Mouse (Mus musculus): ENCODE measurements at regions not wholly inside any gene's neighbourhood (a gene's known extent, or its start where the extent isn't known, plus 50 kb on each side); places are given as distances from the start of the nearest gene placed in this dataset.
"Not testable (repeated sequence)": the region's sequence is repeated elsewhere in the genome, so short reads cannot be mapped to it uniquely, and the experiment has no call there.

- H3K4me1 ChIP-seq (replicated peaks; ENCODE audit: control insufficient read depth in 2 of 2, insufficient read depth in 2 of 2, low read length in 1 of 2) = peaks cover 0 to 5% of the 10 kb centered on the region in 2 experiments; a peak in 2 of 4 replicates
- H3K27me3 ChIP-seq (ENCODE audit: control insufficient read depth, insufficient read depth, low read length) = no peaks in the 10 kb centered on the region
- H3K9ac ChIP-seq (replicated peaks) = no peak overlapping the region
- H3K9me3 ChIP-seq (ENCODE audit: control insufficient read depth, low read length) = no peaks in the 10 kb centered on the region
- DNase-seq (ENCODE audit: low read depth in 3 of 3, low spot score in 3 of 3) = peak in 1 of 3 experiments; percentile 1
- TF ChIP-seq CTCF (IDR thresholded peaks at IDR 0.05; ENCODE audit: low read depth) = no peak
- no peak for TF ChIP-seq EP300 (IDR thresholded peaks at IDR 0.05; ENCODE audit: low read depth)
- H3K27ac ChIP-seq = no peak overlapping the region
- no peak overlapping the region for H3K4me2 ChIP-seq (ENCODE audit: low read depth)
- no peaks in the 10 kb centered on the region for H3K36me3 ChIP-seq (replicated peaks; ENCODE audit: control insufficient read depth, insufficient read depth, low read depth)
- 51% methylated on average over 9 of the region's 9 CpGs for WGBS (ENCODE audit: insufficient replicate concordance)
- no peak overlapping the region for H3K4me3 ChIP-seq (ENCODE audit: insufficient read depth in 1 of 2, low read depth in 2 of 2, low read length in 2 of 2)
- ATAC-seq (ENCODE audit: insufficient read depth) = no peak
Measured at GRCm38 (mm10) chr13:46019431-46020166, 54.8 kb upstream of the Atxn1 start.

GRCm38 (mm10) chr13:46018903-46019430 is 54.2 kb upstream of the Atxn1 start:
- Histone ChIP-seq H3K27ac (no peak overlapping the region), H3K4me1 (replicated peaks; ENCODE audit: control insufficient read depth in 2 of 2, insufficient read depth in 2 of 2, low read length in 1 of 2) (peaks cover 0 to 5% of the 10 kb centered on the region in 2 experiments; a peak in 2 of 4 replicates), H3K36me3 (replicated peaks; ENCODE audit: control insufficient read depth, insufficient read depth, low read depth) (no peaks in the 10 kb centered on the region), H3K27me3 (ENCODE audit: control insufficient read depth, insufficient read depth, low read length) (no peaks in the 10 kb centered on the region), H3K4me3 (ENCODE audit: insufficient read depth in 1 of 2, low read depth in 2 of 2, low read length in 2 of 2) (no peak overlapping the region), H3K9me3 (ENCODE audit: control insufficient read depth, low read length) (no peaks in the 10 kb centered on the region), H3K4me2 (ENCODE audit: low read depth) (no peak overlapping the region), H3K9ac (replicated peaks) (no peak overlapping the region)
- TF ChIP-seq EP300 (IDR thresholded peaks at IDR 0.05; ENCODE audit: low read depth) (no peak), CTCF (IDR thresholded peaks at IDR 0.05; ENCODE audit: low read depth) (no peak)
- ATAC-seq (ENCODE audit: insufficient read depth) (no peak), DNase-seq (ENCODE audit: low read depth in 3 of 3, low spot score in 3 of 3) (no peak)
- WGBS (ENCODE audit: insufficient replicate concordance) = 58% methylated on average over 13 of the region's 13 CpGs

GRCm38 (mm10) chr13:46017742-46018141 is 52.9 kb upstream of the Atxn1 start:
- H3K4me2 ChIP-seq (ENCODE audit: low read depth) = no peak overlapping the region
- ATAC-seq (ENCODE audit: insufficient read depth) (no peak), DNase-seq (ENCODE audit: low read depth in 3 of 3, low spot score in 3 of 3) (no peak)
- no peaks in the 10 kb centered on the region for H3K27me3 ChIP-seq (ENCODE audit: control insufficient read depth, insufficient read depth, low read length)
- H3K9me3 ChIP-seq (ENCODE audit: control insufficient read depth, low read length) = no peaks in the 10 kb centered on the region
- peaks cover 0 to 5% of the 10 kb centered on the region in 2 experiments; a peak in 2 of 4 replicates for H3K4me1 ChIP-seq (replicated peaks; ENCODE audit: control insufficient read depth in 2 of 2, insufficient read depth in 2 of 2, low read length in 1 of 2)
- WGBS (ENCODE audit: insufficient replicate concordance) = 69% methylated on average over 5 of the region's 5 CpGs
- H3K36me3 ChIP-seq (replicated peaks; ENCODE audit: control insufficient read depth, insufficient read depth, low read depth) = no peaks in the 10 kb centered on the region
- no peak for TF ChIP-seq EP300 (IDR thresholded peaks at IDR 0.05; ENCODE audit: low read depth)
- no peak for TF ChIP-seq CTCF (IDR thresholded peaks at IDR 0.05; ENCODE audit: low read depth)
- no peak overlapping the region for H3K9ac ChIP-seq (replicated peaks)
- no peak overlapping the region for H3K4me3 ChIP-seq (ENCODE audit: insufficient read depth in 1 of 2, low read depth in 2 of 2, low read length in 2 of 2)
- H3K27ac ChIP-seq = no peak overlapping the region

- not testable (repeated sequence) for H3K9me3 ChIP-seq (ENCODE audit: control insufficient read depth, low read length); H3K9ac ChIP-seq (replicated peaks); DNase-seq (ENCODE audit: low read depth in 3 of 3, low spot score in 3 of 3); H3K27me3 ChIP-seq (ENCODE audit: control insufficient read depth, insufficient read depth, low read length); H3K36me3 ChIP-seq (replicated peaks; ENCODE audit: control insufficient read depth, insufficient read depth, low read depth); ATAC-seq (ENCODE audit: insufficient read depth); H3K4me2 ChIP-seq (ENCODE audit: low read depth); H3K27ac ChIP-seq; H3K4me3 ChIP-seq (ENCODE audit: insufficient read depth in 1 of 2, low read depth in 2 of 2, low read length in 2 of 2); H3K4me1 ChIP-seq (replicated peaks; ENCODE audit: control insufficient read depth in 2 of 2, insufficient read depth in 2 of 2, low read length in 1 of 2)
- WGBS (ENCODE audit: insufficient replicate concordance) = 35% methylated on average over 2 of the region's 2 CpGs
Measured at GRCm38 (mm10) chr13:46017011-46017410, 52.2 kb upstream of the Atxn1 start.

- Histone ChIP-seq H3K4me2 (ENCODE audit: low read depth) (no peak overlapping the region), H3K4me3 (ENCODE audit: insufficient read depth in 1 of 2, low read depth in 2 of 2, low read length in 2 of 2) (no peak overlapping the region), H3K27me3 (ENCODE audit: control insufficient read depth, insufficient read depth, low read length) (no peaks in the 10 kb centered on the region), H3K9me3 (ENCODE audit: control insufficient read depth, low read length) (no peaks in the 10 kb centered on the region), H3K36me3 (replicated peaks; ENCODE audit: control insufficient read depth, insufficient read depth, low read depth) (no peaks in the 10 kb centered on the region), H3K27ac (no peak overlapping the region), H3K4me1 (replicated peaks; ENCODE audit: control insufficient read depth in 2 of 2, insufficient read depth in 2 of 2, low read length in 1 of 2) (peaks cover 0 to 3% of the 10 kb centered on the region in 2 experiments; a peak in 2 of 4 replicates), H3K9ac (replicated peaks) (no peak overlapping the region)
- DNase-seq (ENCODE audit: low read depth in 3 of 3, low spot score in 3 of 3) (no peak), ATAC-seq (ENCODE audit: insufficient read depth) (no peak)
- WGBS (ENCODE audit: insufficient replicate concordance) = 73% methylated on average over 7 of the region's 7 CpGs
- TF ChIP-seq EP300 (IDR thresholded peaks at IDR 0.05; ENCODE audit: low read depth) = no peak
Measured at GRCm38 (mm10) chr13:46015231-46015630, 50.4 kb upstream of the Atxn1 start.
